Mouse (Mus musculus): Measurements from ENCODE around the gene Gm36864. TPM values are rescaled to one million over a fixed set of nuclear protein-coding genes. Genes with fewer than 3 reads are reported as not detected.

Gene Gm36864
- polyA plus RNA-seq, 1 experiment from 2014 or later, result not detected

- Histone ChIP-seq H3K4me1 (ENCODE audit: insufficient read depth) (no peaks in the 10 kb centered on the region), H3K9me3 (ENCODE audit: low read depth, low read length) (no peaks in the 10 kb centered on the region), H3K4me3 (ENCODE audit: low read depth, low read length) (no peak overlapping the region), H3K27ac (ENCODE audit: low read depth) (no peak overlapping the region), H3K36me3 (ENCODE audit: insufficient read depth) (no peaks in the 10 kb centered on the region), H3K4me2 (no peak overlapping the region), H3K27me3 (ENCODE audit: insufficient read depth, low read length) (0 out of 2 replicates have a peak, but pooled peaks cover 11% of the 10 kb centered on the region), H3K9ac (no peak overlapping the region)
- ATAC-seq (ENCODE audit: insufficient read depth) (no peak), DNase-seq (no peak)
- 26% methylated on average over 11 of the region's 11 CpGs for WGBS
- TF ChIP-seq CTCF (IDR thresholded peaks at IDR 0.05; ENCODE audit: low read depth), result no peak
Observed at GRCm38 (mm10) chr7:44274096-44274495, 38.1 kb downstream of the Gm36864 start.

- H3K9ac ChIP-seq, result no peak overlapping the region
- H3K27ac ChIP-seq (ENCODE audit: low read depth), result no peak overlapping the region
- WGBS, result 69% methylated on average over 3 of the region's 3 CpGs
- H3K4me2 ChIP-seq, result no peak overlapping the region
- H3K36me3 ChIP-seq (ENCODE audit: insufficient read depth), result no peaks in the 10 kb centered on the region
- H3K9me3 ChIP-seq (ENCODE audit: low read depth, low read length), result no peaks in the 10 kb centered on the region
- ATAC-seq (ENCODE audit: insufficient read depth) (no peak), DNase-seq (no peak)
- no peaks in the 10 kb centered on the region for H3K4me1 ChIP-seq (ENCODE audit: insufficient read depth)
- 0 out of 2 replicates have a peak, but pooled peaks have one; percentile 7 for TF ChIP-seq CTCF (IDR thresholded peaks at IDR 0.05; ENCODE audit: low read depth)
- H3K4me3 ChIP-seq (ENCODE audit: low read depth, low read length), result no peak overlapping the region
- 0 out of 2 replicates have a peak, but pooled peaks cover 11% of the 10 kb centered on the region for H3K27me3 ChIP-seq (ENCODE audit: insufficient read depth, low read length)
Observed at GRCm38 (mm10) chr7:44275546-44275945, 39.6 kb downstream of the Gm36864 start.

DNA sequence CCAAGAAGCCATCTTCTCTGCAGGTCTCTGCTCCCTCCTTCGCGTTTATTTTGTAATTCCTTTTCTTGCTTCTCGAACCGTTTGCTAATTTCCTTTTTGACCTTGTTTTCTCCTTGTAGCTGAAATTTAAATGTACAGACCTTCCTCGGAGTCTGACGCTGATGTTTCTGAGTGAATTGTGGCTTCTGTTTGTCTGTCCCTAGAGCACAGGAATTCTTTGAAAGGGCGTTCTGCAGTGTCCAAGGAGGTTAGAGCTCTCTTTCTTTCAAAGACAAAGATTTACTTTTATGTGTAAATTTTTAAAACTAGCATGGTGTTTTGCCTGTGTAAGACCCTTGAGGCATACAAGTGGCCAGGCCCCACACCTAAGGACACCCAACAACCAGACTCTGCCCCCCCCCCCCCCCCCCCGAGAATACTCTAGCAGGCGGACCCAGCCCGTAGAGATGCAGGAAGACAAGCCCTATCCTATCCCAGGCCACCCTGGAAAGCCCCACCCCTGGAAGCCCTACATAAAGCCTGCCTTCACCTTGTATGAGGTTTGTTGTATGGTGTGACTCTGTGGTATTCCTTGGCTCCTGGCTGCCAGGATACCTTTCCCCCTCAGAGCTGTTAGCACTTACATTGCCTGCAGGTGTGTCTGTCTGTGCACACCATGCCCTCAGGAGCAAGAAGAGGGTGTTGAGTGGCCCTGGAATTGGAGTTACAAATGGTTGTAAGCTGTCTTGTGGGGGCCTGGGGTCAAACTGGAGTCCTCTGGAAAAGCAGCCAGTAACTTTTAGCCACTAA is 40.7 kb downstream of the Gm36864 start:
- no peaks in the 10 kb centered on the region for H3K4me1 ChIP-seq (ENCODE audit: insufficient read depth)
- no peaks in the 10 kb centered on the region for H3K36me3 ChIP-seq (ENCODE audit: insufficient read depth)
- no peak for DNase-seq
- no peak overlapping the region for H3K4me3 ChIP-seq (ENCODE audit: low read depth, low read length)
- H3K9me3 ChIP-seq (ENCODE audit: low read depth, low read length), result no peaks in the 10 kb centered on the region
- H3K9ac ChIP-seq, result no peak overlapping the region
- H3K27me3 ChIP-seq (ENCODE audit: insufficient read depth, low read length), result 0 out of 2 replicates have a peak, but pooled peaks cover 11% of the 10 kb centered on the region
- WGBS, result 59% methylated on average over 10 of the region's 10 CpGs
- no peak for ATAC-seq (ENCODE audit: insufficient read depth)
- no peak for TF ChIP-seq CTCF (IDR thresholded peaks at IDR 0.05; ENCODE audit: low read depth)
- H3K4me2 ChIP-seq, result no peak overlapping the region
- H3K27ac ChIP-seq (ENCODE audit: low read depth), result no peak overlapping the region

- no peaks in the 10 kb centered on the region for H3K36me3 ChIP-seq (ENCODE audit: insufficient read depth)
- H3K9ac ChIP-seq, result no peak overlapping the region
- TF ChIP-seq CTCF (IDR thresholded peaks at IDR 0.05; ENCODE audit: low read depth), result peak; percentile 53
- ATAC-seq (ENCODE audit: insufficient read depth) (no peak), DNase-seq (peak; percentile 46)
- no peaks in the 10 kb centered on the region for H3K9me3 ChIP-seq (ENCODE audit: low read depth, low read length)
- no peak overlapping the region for H3K4me2 ChIP-seq
- H3K4me1 ChIP-seq (ENCODE audit: insufficient read depth), result no peaks in the 10 kb centered on the region
- no peak overlapping the region for H3K27ac ChIP-seq (ENCODE audit: low read depth)
- H3K4me3 ChIP-seq (ENCODE audit: low read depth, low read length), result no peak overlapping the region
- 43% methylated on average over 2 of the region's 2 CpGs for WGBS
- 0 out of 2 replicates have a peak, but pooled peaks cover 11% of the 10 kb centered on the region for H3K27me3 ChIP-seq (ENCODE audit: insufficient read depth, low read length)
Observed at GRCm38 (mm10) chr7:44277250-44277622, 41.3 kb downstream of the Gm36864 start.

- Histone ChIP-seq H3K4me2 (no peak overlapping the region), H3K9me3 (ENCODE audit: low read depth, low read length) (no peaks in the 10 kb centered on the region), H3K9ac (no peak overlapping the region), H3K27ac (ENCODE audit: low read depth) (no peak overlapping the region), H3K4me3 (ENCODE audit: low read depth, low read length) (no peak overlapping the region), H3K36me3 (ENCODE audit: insufficient read depth) (no peaks in the 10 kb centered on the region), H3K4me1 (ENCODE audit: insufficient read depth) (no peaks in the 10 kb centered on the region), H3K27me3 (ENCODE audit: insufficient read depth, low read length) (no peaks in the 10 kb centered on the region)
- no peak for DNase-seq
- no peak for TF ChIP-seq CTCF (IDR thresholded peaks at IDR 0.05; ENCODE audit: low read depth)
- no peak for ATAC-seq (ENCODE audit: insufficient read depth)
- WGBS, result 58% methylated on average over 1 of the region's 1 CpGs
Observed at GRCm38 (mm10) chr7:44280959-44281358, 45.0 kb downstream of the Gm36864 start.

GRCm38 (mm10) chr7:44281586-44281985 is 45.6 kb downstream of the Gm36864 start:
- ATAC-seq (ENCODE audit: insufficient read depth), result no peak

DNA sequence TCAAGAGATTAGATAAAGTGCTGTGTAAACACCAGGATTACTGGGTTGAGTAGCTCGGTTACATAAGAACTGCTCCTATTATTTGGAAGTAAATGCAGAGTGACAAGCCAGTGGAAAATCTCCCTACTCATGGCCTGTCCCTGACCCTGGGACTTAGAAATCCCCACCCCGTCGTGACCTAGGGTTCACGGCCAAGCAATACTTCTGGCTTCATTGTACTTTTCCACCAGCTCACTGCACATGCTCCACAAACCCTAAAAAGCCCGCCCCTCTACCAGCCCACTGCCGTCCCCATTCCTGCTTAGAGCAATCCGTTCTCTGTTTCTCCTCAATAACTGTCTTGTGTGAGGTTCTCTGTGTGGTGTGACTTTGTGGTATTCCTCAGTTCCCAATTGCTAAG is 51.8 kb downstream of the Gm36864 start:
- Histone ChIP-seq H3K27ac (ENCODE audit: low read depth) (no peak overlapping the region), H3K27me3 (ENCODE audit: insufficient read depth, low read length) (no peaks in the 10 kb centered on the region), H3K4me2 (no peak overlapping the region), H3K4me3 (ENCODE audit: low read depth, low read length) (no peak overlapping the region), H3K9ac (no peak overlapping the region), H3K9me3 (ENCODE audit: low read depth, low read length) (no peaks in the 10 kb centered on the region), H3K36me3 (ENCODE audit: insufficient read depth) (no peaks in the 10 kb centered on the region), H3K4me1 (ENCODE audit: insufficient read depth) (no peaks in the 10 kb centered on the region)
- ATAC-seq (ENCODE audit: insufficient read depth) (no peak), DNase-seq (no peak)
- WGBS, result 47% methylated on average over 7 of the region's 7 CpGs
- TF ChIP-seq CTCF (IDR thresholded peaks at IDR 0.05; ENCODE audit: low read depth), result no peak

More at GRCm38 (mm10) chr7:44281586-44281985, 45.6 kb downstream of the Gm36864 start:
- Histone ChIP-seq H3K9me3 (ENCODE audit: low read depth, low read length) (no peaks in the 10 kb centered on the region), H3K4me3 (ENCODE audit: low read depth, low read length) (no peak overlapping the region), H3K4me1 (ENCODE audit: insufficient read depth) (no peaks in the 10 kb centered on the region), H3K27me3 (ENCODE audit: insufficient read depth, low read length) (no peaks in the 10 kb centered on the region), H3K36me3 (ENCODE audit: insufficient read depth) (no peaks in the 10 kb centered on the region), H3K4me2 (no peak overlapping the region), H3K9ac (no peak overlapping the region), H3K27ac (ENCODE audit: low read depth) (no peak overlapping the region)
- DNase-seq, result no peak
- WGBS, result 64% methylated on average over 7 of the region's 7 CpGs
- no peak for TF ChIP-seq CTCF (IDR thresholded peaks at IDR 0.05; ENCODE audit: low read depth)

Data from lung, embryonic 14.5 days (tissue).